In the genomic region with DNA sequence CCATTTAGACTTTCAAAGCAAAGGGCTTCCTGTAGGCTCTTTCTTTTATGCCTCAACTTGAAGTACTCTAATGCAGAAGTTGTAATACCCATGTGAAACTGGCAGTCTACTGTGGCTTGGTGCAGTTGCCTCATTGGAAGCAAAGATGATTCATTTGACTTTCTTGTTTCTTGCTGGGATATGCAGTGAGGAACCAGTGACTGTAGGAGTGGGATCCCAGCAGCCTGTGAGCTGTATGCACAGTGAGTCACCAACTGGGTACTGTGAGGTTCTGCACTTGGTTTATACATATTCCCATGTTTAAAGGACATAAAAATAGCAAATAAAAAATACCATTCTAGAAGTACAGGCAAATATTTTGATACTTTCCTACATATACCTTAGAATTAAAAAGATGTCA, we compare ENCODE assay signal across 14 mouse cellular contexts.
"Had no signal": no experiment of that assay in that cellular context is flagged by ENCODE, and none has a peak within 500 bp of the region (broad histone marks: within the 10 kb centered on the region; RNA-seq: fewer than 3 reads in every experiment).

No protein-coding gene starts in this region.

- H3K4me2 ChIP-seq: limb, embryonic 12.5 days; liver, embryonic 13.5 days; midbrain, embryonic 12.5 days had no signal

- ATAC-seq: midbrain, embryonic 16.5 days had no signal

- H3K27ac ChIP-seq: kidney, postnatal 0 days; limb, embryonic 12.5 days; liver, embryonic 13.5 days; midbrain, embryonic 12.5 days; stomach, postnatal 0 days had no signal

- H3K36me3 ChIP-seq: limb, embryonic 12.5 days; liver, embryonic 13.5 days; midbrain, embryonic 12.5 days had no signal

- H3K9me3 ChIP-seq: limb, embryonic 12.5 days; liver, embryonic 13.5 days; midbrain, embryonic 12.5 days had no signal

- H3K4me3 ChIP-seq: limb, embryonic 12.5 days; liver, embryonic 13.5 days; midbrain, embryonic 12.5 days had no signal

- H3K27me3 ChIP-seq: limb, embryonic 12.5 days; liver, embryonic 13.5 days; midbrain, embryonic 12.5 days had no signal

- H3K4me1 ChIP-seq: liver, embryonic 13.5 days; midbrain, embryonic 12.5 days had no signal

- H3K9ac ChIP-seq: limb, embryonic 12.5 days; liver, embryonic 13.5 days; midbrain, embryonic 12.5 days had no signal

- DNase-seq: kidney, adult 8-10 months; kidney, postnatal 36 days; layer of hippocampus, adult 9-11 months; layer of hippocampus, postnatal 36 days; liver; liver, embryonic 13.5 days; lung, adult 18-20 months; thymus, adult 18-20 months; thymus, postnatal 14 days had no signal
